ENCODE assay signal across 12 mouse cellular contexts in the genomic region with DNA sequence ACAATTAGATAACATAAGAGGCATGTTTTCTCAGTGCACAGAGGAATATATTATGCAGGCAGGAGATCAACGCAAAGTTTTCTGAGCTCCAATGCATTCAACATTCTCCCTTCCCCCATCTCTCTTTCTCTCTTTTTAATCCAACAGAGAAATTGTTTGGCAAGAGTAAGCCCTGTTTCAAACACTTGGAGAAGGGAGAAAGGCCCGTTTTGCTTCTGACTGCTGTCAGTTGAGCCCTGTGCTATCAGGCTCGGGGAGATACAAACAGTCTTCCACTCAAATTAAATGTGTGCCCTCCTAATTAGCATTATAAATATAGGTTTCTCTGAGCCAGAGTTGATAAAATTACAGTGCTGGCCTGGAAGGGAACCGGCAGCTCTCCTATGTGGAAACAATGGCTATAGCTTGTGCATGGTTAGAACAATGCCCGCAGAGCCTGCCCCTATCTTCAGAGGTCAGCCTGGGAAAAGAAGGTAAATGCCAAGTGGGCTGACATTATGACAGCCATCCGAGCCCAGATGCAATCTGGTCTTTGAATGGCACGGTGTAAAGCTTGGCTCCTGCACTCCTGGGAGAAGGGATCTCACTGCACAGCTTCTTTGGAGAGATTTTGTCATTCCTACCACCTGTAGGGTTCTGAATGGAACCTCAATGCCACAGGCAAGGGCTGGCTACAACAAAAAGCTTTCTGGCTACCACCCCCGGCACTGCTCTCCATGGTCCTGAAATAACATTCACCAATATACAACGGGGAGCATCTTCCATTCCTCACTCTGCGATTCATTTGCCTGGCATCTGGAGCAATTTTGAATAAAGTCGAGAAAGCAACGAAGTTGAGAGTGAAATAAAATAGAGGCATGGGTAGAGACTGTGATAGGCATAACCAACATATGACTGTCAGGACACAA.
DNase-seq lines count a peak whose midpoint lies in the region; ATAC-seq lines count a peak whose summit lies in the region.
"Had no signal": no experiment of that assay in that cellular context is flagged by ENCODE, and none has a peak within 500 bp of the region (broad histone marks: within the 10 kb centered on the region; RNA-seq: fewer than 3 reads in every experiment).

No protein-coding gene starts in this region.

- no peak for ATAC-seq in midbrain, embryonic 11.5 days (ENCODE audit: low FRiP score)
- peak; percentile 86 for ATAC-seq in forebrain, embryonic 16.5 days
- no peak for ATAC-seq in neural tube, embryonic 11.5 days (ENCODE audit: insufficient read depth, low FRiP score, low TSS enrichment)

- 51% methylated on average over 12 of the region's 12 CpGs for WGBS in midbrain, embryonic 10.5 days
- WGBS in midbrain, embryonic 11.5 days = 42% methylated on average over 12 of the region's 12 CpGs
- WGBS in forebrain, embryonic 16.5 days = 22% methylated on average over 12 of the region's 12 CpGs
- 52% methylated on average over 12 of the region's 12 CpGs for WGBS in neural tube, embryonic 11.5 days

- intact Hi-C loops in gastrocnemius, postnatal 36 days (cut with DNase I) = no loop called here

- peak; percentile 9 for DNase-seq in adrenal gland, postnatal 10 days
- no peak for DNase-seq in adrenal gland, adult 2 months
- peak; percentile 23 for DNase-seq in midbrain, embryonic 10.5 days (ENCODE audit: low spot score)
- DNase-seq in midbrain, embryonic 11.5 days (ENCODE audit: low spot score, missing footprints) = no peak
- peak; percentile 43 for DNase-seq in neural tube, embryonic 11.5 days (ENCODE audit: low spot score)
- DNase-seq in gastrocnemius, postnatal 36 days = no peak
- no peak for DNase-seq in adrenal gland, postnatal 25 days
- DNase-seq: cerebellum, adult 2 months; kidney, postnatal 36 days had no signal

- H3K27me3 ChIP-seq in midbrain, embryonic 10.5 days (ENCODE audit: low read depth, poor library complexity, severe bottlenecking) = no peaks in the 10 kb centered on the region
- H3K27me3 ChIP-seq in midbrain, embryonic 11.5 days (ENCODE audit: control insufficient read depth, insufficient read depth, low read length) = no peaks in the 10 kb centered on the region
- no peaks in the 10 kb centered on the region for H3K27me3 ChIP-seq in forebrain, embryonic 16.5 days (replicated peaks; ENCODE audit: control insufficient read depth, insufficient read depth, low read length)
- H3K27me3 ChIP-seq in neural tube, embryonic 11.5 days (ENCODE audit: control insufficient read depth, insufficient read depth, low read length) = no peaks in the 10 kb centered on the region
- H3K27me3 ChIP-seq: limb, embryonic 12.5 days had no signal

- H3K27ac ChIP-seq in midbrain, embryonic 10.5 days (replicated peaks) = no peak overlapping the region
- H3K27ac ChIP-seq in midbrain, embryonic 11.5 days (ENCODE audit: low read depth, low read length) = no peak overlapping the region
- peak overlapping the region; percentile 20 for H3K27ac ChIP-seq in forebrain, embryonic 16.5 days (ENCODE audit: low read length)
- H3K27ac ChIP-seq in neural tube, embryonic 11.5 days (ENCODE audit: low read depth, low read length) = no peak overlapping the region
- H3K27ac ChIP-seq: limb, embryonic 12.5 days had no signal

- no peaks in the 10 kb centered on the region for H3K36me3 ChIP-seq in midbrain, embryonic 10.5 days
- no peaks in the 10 kb centered on the region for H3K36me3 ChIP-seq in midbrain, embryonic 11.5 days (ENCODE audit: control insufficient read depth, insufficient read depth, low read length)
- no peaks in the 10 kb centered on the region for H3K36me3 ChIP-seq in forebrain, embryonic 16.5 days (ENCODE audit: control insufficient read depth, insufficient read depth)
- H3K36me3 ChIP-seq in neural tube, embryonic 11.5 days (ENCODE audit: control insufficient read depth, insufficient read depth, low read length) = no peaks in the 10 kb centered on the region
- H3K36me3 ChIP-seq: limb, embryonic 12.5 days had no signal

- H3K4me2 ChIP-seq in midbrain, embryonic 11.5 days = no peak overlapping the region
- H3K4me2 ChIP-seq in forebrain, embryonic 16.5 days (ENCODE audit: low read length) = no peak overlapping the region
- H3K4me2 ChIP-seq in neural tube, embryonic 11.5 days (ENCODE audit: low read depth) = no peak overlapping the region
- H3K4me2 ChIP-seq: heart, embryonic 11.5 days; limb, embryonic 12.5 days had no signal

- no peak overlapping the region for H3K4me3 ChIP-seq in midbrain, embryonic 10.5 days
- H3K4me3 ChIP-seq in midbrain, embryonic 11.5 days (ENCODE audit: low read depth, low read length) = no peak overlapping the region
- H3K4me3 ChIP-seq in forebrain, embryonic 16.5 days (replicated peaks; ENCODE audit: low read length) = no peak overlapping the region
- H3K4me3 ChIP-seq in neural tube, embryonic 11.5 days (ENCODE audit: low read depth, low read length) = no peak overlapping the region
- H3K4me3 ChIP-seq: limb, embryonic 12.5 days had no signal

- no peaks in the 10 kb centered on the region for H3K9me3 ChIP-seq in midbrain, embryonic 10.5 days (replicated peaks)
- no peaks in the 10 kb centered on the region for H3K9me3 ChIP-seq in midbrain, embryonic 11.5 days (ENCODE audit: control insufficient read depth, low read length)
- H3K9me3 ChIP-seq in forebrain, embryonic 16.5 days (ENCODE audit: control insufficient read depth, low read length) = no peaks in the 10 kb centered on the region
- no peaks in the 10 kb centered on the region for H3K9me3 ChIP-seq in neural tube, embryonic 11.5 days (ENCODE audit: control insufficient read depth, low read length)
- H3K9me3 ChIP-seq: limb, embryonic 12.5 days had no signal

- no peak overlapping the region for H3K9ac ChIP-seq in midbrain, embryonic 11.5 days (ENCODE audit: low read length)
- no peak overlapping the region for H3K9ac ChIP-seq in forebrain, embryonic 16.5 days (replicated peaks; ENCODE audit: low read depth, low read length)
- no peak overlapping the region for H3K9ac ChIP-seq in neural tube, embryonic 11.5 days (ENCODE audit: low read length)
- H3K9ac ChIP-seq: limb, embryonic 12.5 days had no signal

- peaks cover 13% of the 10 kb centered on the region for H3K4me1 ChIP-seq in midbrain, embryonic 10.5 days
- peaks cover 8% of the 10 kb centered on the region for H3K4me1 ChIP-seq in midbrain, embryonic 11.5 days (ENCODE audit: control insufficient read depth, insufficient read depth, low read length)
- peaks cover 16% of the 10 kb centered on the region for H3K4me1 ChIP-seq in forebrain, embryonic 16.5 days (replicated peaks; ENCODE audit: control insufficient read depth, insufficient read depth, low read length)
- no peaks in the 10 kb centered on the region for H3K4me1 ChIP-seq in neural tube, embryonic 11.5 days (ENCODE audit: control insufficient read depth, insufficient read depth, low read length)
- H3K4me1 ChIP-seq: limb, embryonic 12.5 days had no signal

Comparison
In these comparisons a context has a peak if more than half of its experiments do, and no peak if none do; other contexts are left out.
1. DNase-seq: peak in adrenal gland, postnatal 10 days (single experiment), midbrain, embryonic 10.5 days (single experiment) and neural tube, embryonic 11.5 days (single experiment); none in adrenal gland, adult 2 months (single experiment), midbrain, embryonic 11.5 days (single experiment), gastrocnemius, postnatal 36 days (0 of 2) and adrenal gland, postnatal 25 days (single experiment).